Mouse (Mus musculus) mouse trophoblast stem cell (cell line): Measurements from ENCODE around the gene Parp2.

Experiments
- in situ Hi-C, 2 experiments: fragments of 300-500 bp; cut with MseI, MboI; formaldehyde crosslinking; loops; 2 replicates in 1 of 2; 3 replicates in 1 of 2; pipeline ENCODE4 v1.15.1; 2025

Parp2 gene

GRCm38 (mm10) chr14:50807487-50808072, at the start of gene Parp2, which contains the start of gene Ccnb1ip1:
Parp2 (plus strand) TSS chr14:50807841.
Ccnb1ip1 (minus strand) TSS chr14:50807732.
- in situ Hi-C loops, result loop anchor here in 1 of 2 experiments (10.0 kb wide), 1 partner anchor 287 kb away; the partner anchor contains the start of genes Ang and Rnase4

- in situ Hi-C loops, result loop anchor here in 1 of 2 experiments (25.0 kb wide), 1 partner anchor 396 kb away; the partner anchor contains the start of gene Tlr11
Observed at GRCm38 (mm10) chr14:50758416-50759085, 49.1 kb upstream of the Parp2 start.

GRCm38 (mm10) chr14:50765736-50766135, 41.9 kb upstream of the Parp2 start:
- in situ Hi-C loops, result loop anchor here in 1 of 2 experiments (25.0 kb wide), 1 partner anchor 403 kb away; the partner anchor contains the start of gene Tlr11

- in situ Hi-C loops, result loop anchor here in 1 of 2 experiments (25.0 kb wide), 1 partner anchor 409 kb away; the partner anchor contains the start of gene Tlr11
Observed at GRCm38 (mm10) chr14:50771342-50771741, 36.3 kb upstream of the Parp2 start.

GRCm38 (mm10) chr14:50782166-50782565, 25.5 kb upstream of the Parp2 start:
- in situ Hi-C loops, result no loop called here

- in situ Hi-C loops, result no loop called here
Observed at GRCm38 (mm10) chr14:50784391-50785250, 23.0 kb upstream of the Parp2 start.

- in situ Hi-C loops, result no loop called here
Observed at GRCm38 (mm10) chr14:50785251-50785637, 22.4 kb upstream of the Parp2 start, which contains the start of gene Ttc5. Ttc5 (minus strand) TSS chr14:50785519.

- in situ Hi-C loops, result no loop called here
Observed at GRCm38 (mm10) chr14:50788157-50788556, 19.5 kb upstream of the Parp2 start.

GRCm38 (mm10) chr14:50795261-50795935, 12.2 kb upstream of the Parp2 start:
- in situ Hi-C loops, result no loop called here

GRCm38 (mm10) chr14:50795965-50796364, 11.7 kb upstream of the Parp2 start:
- in situ Hi-C loops, result no loop called here

- in situ Hi-C loops, result no loop called here
Observed at GRCm38 (mm10) chr14:50796464-50796863, 11.2 kb upstream of the Parp2 start.

GRCm38 (mm10) chr14:50798512-50798911, 9.1 kb upstream of the Parp2 start:
- in situ Hi-C loops, result no loop called here

- in situ Hi-C loops, result loop anchor here in 1 of 2 experiments (10.0 kb wide), 1 partner anchor 295 kb away; the partner anchor contains the start of genes Ang and Rnase4
Observed at GRCm38 (mm10) chr14:50799502-50800259, 8.0 kb upstream of the Parp2 start.

GRCm38 (mm10) chr14:50802441-50802840, 5.2 kb upstream of the Parp2 start:
- in situ Hi-C loops, result loop anchor here in 1 of 2 experiments (10.0 kb wide), 1 partner anchor 292 kb away; the partner anchor contains the start of genes Ang and Rnase4

GRCm38 (mm10) chr14:50802843-50803562, 4.6 kb upstream of the Parp2 start:
- in situ Hi-C loops, result loop anchor here in 1 of 2 experiments (10.0 kb wide), 1 partner anchor 292 kb away; the partner anchor contains the start of genes Ang and Rnase4

GRCm38 (mm10) chr14:50804683-50805082, 3.0 kb upstream of the Parp2 start:
- in situ Hi-C loops, result loop anchor here in 1 of 2 experiments (10.0 kb wide), 1 partner anchor 290 kb away; the partner anchor contains the start of genes Ang and Rnase4

GRCm38 (mm10) chr14:50806469-50806868, 1.2 kb upstream of the Parp2 start:
- in situ Hi-C loops, result loop anchor here in 1 of 2 experiments (10.0 kb wide), 1 partner anchor 288 kb away; the partner anchor contains the start of genes Ang and Rnase4

GRCm38 (mm10) chr14:50813060-50813459, 5.4 kb downstream of the Parp2 start:
- in situ Hi-C loops, result loop anchor here in 1 of 2 experiments (10.0 kb wide), 1 partner anchor 252 kb away; no protein-coding TSS in a partner anchor

GRCm38 (mm10) chr14:50823240-50823639, 15.6 kb downstream of the Parp2 start:
- in situ Hi-C loops, result no loop called here
